Mouse (Mus musculus) lung, postnatal 0 days (tissue): ENCODE results near the gene Dnm3.

Experiments
- CTCF ChIP-seq: IDR thresholded peaks from 2 replicates; pipeline ENCODE4 v1.5.1; 2016; ENCODE audit warnings: antibody characterized with exemption, mild to moderate bottlenecking
- EP300 ChIP-seq: IDR thresholded peaks from 2 replicates; pipeline ENCODE4 v1.6.1; 2016; ENCODE audit warnings: antibody characterized with exemption, mild to moderate bottlenecking, control low read depth

- TF ChIP-seq CTCF (no peak), EP300 (no peak)
Observed at GRCm38 (mm10) chr1:162186470-162187351, 291.1 kb downstream of the Dnm3 start.
